Mouse (Mus musculus): ENCODE results near the gene Trim25.

Gene Trim25

GRCm38 (mm10) chr11:88993625-88994024 lies 5.6 kb upstream of the Trim25 start:
- in situ Hi-C loops (cut with MboI, MseI): loop anchor here in 1 of 2 experiments (5.0 kb wide), 2 partner anchors 44 to 69 kb away; no protein-coding TSS in a partner anchor

GRCm38 (mm10) chr11:88994492-88994891 lies 4.7 kb upstream of the Trim25 start:
- in situ Hi-C loops (cut with MboI, MseI): loop anchor here in 1 of 2 experiments (5.0 kb wide), 2 partner anchors 43 to 68 kb away; no protein-coding TSS in a partner anchor

GRCm38 (mm10) chr11:88995616-88996015 lies 3.6 kb upstream of the Trim25 start:
- in situ Hi-C loops (cut with MboI, MseI): loop anchor here in 1 of 2 experiments (5.0 kb wide), 1 partner anchor 42 kb away; no protein-coding TSS in a partner anchor

GRCm38 (mm10) chr11:88996427-88996826 lies 2.7 kb upstream of the Trim25 start:
- in situ Hi-C loops (cut with MboI, MseI): loop anchor here in 1 of 2 experiments (5.0 kb wide), 1 partner anchor 41 kb away; no protein-coding TSS in a partner anchor

- in situ Hi-C loops (cut with MboI, MseI): loop anchor here in 1 of 2 experiments (5.0 kb wide), 1 partner anchor 40 kb away; no protein-coding TSS in a partner anchor
Measured at GRCm38 (mm10) chr11:88997343-88997742, 1.8 kb upstream of the Trim25 start.

- in situ Hi-C loops (cut with MboI, MseI): loop anchor here in 1 of 2 experiments (5.0 kb wide), 1 partner anchor 39 kb away; no protein-coding TSS in a partner anchor
Measured at GRCm38 (mm10) chr11:88998406-88998805, 770 bp upstream of the Trim25 start.

GRCm38 (mm10) chr11:88999723-89000526 lies 749 bp downstream of the Trim25 start:
- in situ Hi-C loops (cut with MboI, MseI): loop anchor here (5.0 to 10.0 kb wide), 3 partner anchors 37 to 1255 kb away; partner anchors contain the start of gene Nog (in 1 of the 2)

GRCm38 (mm10) chr11:89000527-89000819 lies 1.3 kb downstream of the Trim25 start:
- in situ Hi-C loops (cut with MboI, MseI): loop anchor here (10.0 kb wide), 2 partner anchors 304 to 1254 kb away; partner anchors contain the start of gene Nog (in 1 of the 2)

GRCm38 (mm10) chr11:89001569-89001968 lies 2.4 kb downstream of the Trim25 start:
- in situ Hi-C loops (cut with MboI, MseI): loop anchor here (10.0 kb wide), 2 partner anchors 303 to 1253 kb away; partner anchors contain the start of gene Nog (in 1 of the 2)

- in situ Hi-C loops (cut with MboI, MseI): loop anchor here (10.0 kb wide), 2 partner anchors 303 to 1253 kb away; partner anchors contain the start of gene Nog (in 1 of the 2)
Measured at GRCm38 (mm10) chr11:89002068-89002467, 2.9 kb downstream of the Trim25 start.

- in situ Hi-C loops (cut with MboI, MseI): loop anchor here (10.0 kb wide), 2 partner anchors 302 to 1252 kb away; partner anchors contain the start of gene Nog (in 1 of the 2)
Measured at GRCm38 (mm10) chr11:89002621-89003020, 3.4 kb downstream of the Trim25 start.

- in situ Hi-C loops (cut with MboI, MseI): loop anchor here (10.0 kb wide), 2 partner anchors 302 to 1252 kb away; partner anchors contain the start of gene Nog (in 1 of the 2)
Measured at GRCm38 (mm10) chr11:89003078-89003477, 3.9 kb downstream of the Trim25 start.

- in situ Hi-C loops (cut with MboI, MseI): loop anchor here (10.0 kb wide), 2 partner anchors 301 to 1251 kb away; partner anchors contain the start of gene Nog (in 1 of the 2)
Measured at GRCm38 (mm10) chr11:89003726-89004125, 4.5 kb downstream of the Trim25 start.

GRCm38 (mm10) chr11:89005473-89005872 lies 6.3 kb downstream of the Trim25 start:
- in situ Hi-C loops (cut with MboI, MseI): loop anchor here (10.0 kb wide), 2 partner anchors 299 to 1249 kb away; partner anchors contain the start of gene Nog (in 1 of the 2)

- in situ Hi-C loops (cut with MboI, MseI): loop anchor here (10.0 kb wide), 2 partner anchors 298 to 1248 kb away; partner anchors contain the start of gene Nog (in 1 of the 2)
Measured at GRCm38 (mm10) chr11:89006404-89006803, 7.2 kb downstream of the Trim25 start.

- in situ Hi-C loops (cut with MboI, MseI): loop anchor here (10.0 kb wide), 2 partner anchors 297 to 1247 kb away; partner anchors contain the start of gene Nog (in 1 of the 2)
Measured at GRCm38 (mm10) chr11:89007582-89007981, 8.4 kb downstream of the Trim25 start.

- in situ Hi-C loops (cut with MboI, MseI): loop anchor here (10.0 kb wide), 2 partner anchors 296 to 1246 kb away; partner anchors contain the start of gene Nog (in 1 of the 2)
Measured at GRCm38 (mm10) chr11:89009066-89009465, 9.9 kb downstream of the Trim25 start.

GRCm38 (mm10) chr11:89009496-89009895 lies 10.3 kb downstream of the Trim25 start:
- in situ Hi-C loops (cut with MboI, MseI): loop anchor here (10.0 kb wide), 2 partner anchors 295 to 1245 kb away; partner anchors contain the start of gene Nog (in 1 of the 2)

GRCm38 (mm10) chr11:89012241-89012640 lies 13.1 kb downstream of the Trim25 start:
- in situ Hi-C loops (cut with MboI, MseI): no loop called here

GRCm38 (mm10) chr11:89017514-89018182 lies 18.5 kb downstream of the Trim25 start:
- in situ Hi-C loops (cut with MboI, MseI): no loop called here

GRCm38 (mm10) chr11:89020681-89021305 lies 21.6 kb downstream of the Trim25 start:
- in situ Hi-C loops (cut with MboI, MseI): no loop called here

All from T-helper 17 cell (primary cell).